Mouse (Mus musculus) MEL (cell line): ENCODE results near the gene Rapgef2. TPM values are rescaled to one million over a fixed set of nuclear protein-coding genes. Genes with fewer than 3 reads are reported as not detected.

ENCODE experiments used
- DNase-seq: peaks from one replicate; pipeline ENCODE4 v3.0.0; 2011; ENCODE audit warnings: low read depth, low spot score
- H3K27ac ChIP-seq: 2 replicates; pipeline ENCODE4 v1.5.1; 2012; ENCODE audit warnings: low read depth, mild to moderate bottlenecking, control low read depth, low read length, moderate library complexity; ENCODE audit not compliant: control insufficient read depth
- H3K27me3 ChIP-seq, 2 experiments: fragments of 150-350 bp in 1 of 2; sonication (generic) in 1 of 2; 2 replicates each; pipeline ENCODE4 v1.6.1; 2012; ENCODE audit warnings: low read length in 2 of 2, mild to moderate bottlenecking in 2 of 2, improper control_type of control experiment in 1 of 2, moderate library complexity in 1 of 2; ENCODE audit not compliant: insufficient read depth in 2 of 2, control insufficient read depth in 1 of 2
- H3K36me3 ChIP-seq, 2 experiments: 2 replicates each; pipeline ENCODE4 v1.6.1; 2012 to 2014; ENCODE audit warnings: low read length in 2 of 2, improper control_type of control experiment in 1 of 2, inconsistent platforms in 1 of 2, mild to moderate bottlenecking in 1 of 2; ENCODE audit not compliant: insufficient read depth in 2 of 2, control insufficient read depth in 1 of 2
- H3K4me1 ChIP-seq, 2 experiments: fragments of 150-350 bp in 1 of 2; sonication (generic) in 1 of 2; 2 replicates each; pipeline ENCODE4 v1.6.1; 2012; ENCODE audit warnings: low read length in 2 of 2, improper control_type of control experiment in 1 of 2, mild to moderate bottlenecking in 1 of 2; ENCODE audit not compliant: insufficient read depth in 2 of 2, control insufficient read depth in 1 of 2
- H3K4me3 ChIP-seq, 2 experiments: fragments of 150-350 bp in 1 of 2; sonication (generic) in 1 of 2; 2 replicates each; pipeline ENCODE4 v1.5.1; 2012; ENCODE audit warnings: low read depth in 2 of 2, low read length in 2 of 2, mild to moderate bottlenecking in 2 of 2, moderate library complexity in 2 of 2, control low read depth in 1 of 2, improper control_type of control experiment in 1 of 2; ENCODE audit not compliant: control insufficient read depth in 1 of 2, insufficient read depth in 1 of 2
- H3K79me2 ChIP-seq: 2 replicates; pipeline ENCODE4 v1.6.1; 2012; ENCODE audit warnings: mild to moderate bottlenecking, low read length, moderate library complexity; ENCODE audit not compliant: control insufficient read depth, poor library complexity, insufficient read depth
- H3K9ac ChIP-seq: 2 replicates; pipeline ENCODE4 v1.6.1; 2012; ENCODE audit warnings: low read depth, mild to moderate bottlenecking, control low read depth, low read length, moderate library complexity; ENCODE audit not compliant: control insufficient read depth, poor library complexity, severe bottlenecking
- H3K9me3 ChIP-seq: fragments of 150-350 bp; sonication (generic); replicated peaks from 2 replicates; pipeline ENCODE4 v1.6.1; 2012; ENCODE audit warnings: mild to moderate bottlenecking, low read length, improper control_type of control experiment, moderate library complexity; ENCODE audit not compliant: insufficient read depth
- CHD2 ChIP-seq: IDR thresholded peaks from 2 replicates; pipeline ENCODE4 v1.6.1; 2011; ENCODE audit warnings: low read length, improper control_type of control experiment
- ELF1 ChIP-seq: IDR thresholded peaks from 2 replicates; pipeline ENCODE4 v1.6.1; 2014; ENCODE audit warnings: low read depth, mild to moderate bottlenecking, inconsistent platforms, low read length, improper control_type of control experiment, moderate library complexity
- EP300 ChIP-seq, 2 experiments: IDR thresholded peaks; 2 replicates each; pipeline ENCODE4 v1.6.1; 2011; ENCODE audit warnings: improper control_type of control experiment in 2 of 2, low read length in 2 of 2, low read depth in 1 of 2, mild to moderate bottlenecking in 1 of 2
- GABPA ChIP-seq: IDR thresholded peaks from 2 replicates; pipeline ENCODE4 v1.6.1; 2012; ENCODE audit warnings: low read depth, mild to moderate bottlenecking, inconsistent platforms, low read length, improper control_type of control experiment, moderate library complexity
- GATA1 ChIP-seq: IDR thresholded peaks from 2 replicates; pipeline ENCODE4 v1.6.1; 2011; ENCODE audit warnings: low read depth, low read length, improper control_type of control experiment
- HCFC1 ChIP-seq: IDR thresholded peaks from 2 replicates; pipeline ENCODE4 v1.6.1; 2012; ENCODE audit warnings: low read depth, mild to moderate bottlenecking, inconsistent platforms, low read length, improper control_type of control experiment, moderate library complexity
- KAT2A ChIP-seq: conservative IDR thresholded peaks from 2 replicates; pipeline ENCODE4 v1.6.1; 2012; ENCODE audit warnings: low read depth, low read length, improper control_type of control experiment, inconsistent platforms
- MAFK ChIP-seq: IDR thresholded peaks from 2 replicates; pipeline ENCODE4 v1.6.1; 2011; ENCODE audit warnings: low read depth, mild to moderate bottlenecking, low read length, improper control_type of control experiment, borderline replicate concordance
- MAX ChIP-seq: IDR thresholded peaks from 2 replicates; pipeline ENCODE4 v1.6.1; 2011; ENCODE audit warnings: low read length, improper control_type of control experiment
- MAZ ChIP-seq: IDR thresholded peaks from 2 replicates; pipeline ENCODE4 v1.6.1; 2012; ENCODE audit warnings: low read depth, mild to moderate bottlenecking, inconsistent platforms, low read length, improper control_type of control experiment
- MXI1 ChIP-seq: IDR thresholded peaks from 2 replicates; pipeline ENCODE4 v1.6.1; 2011; ENCODE audit warnings: mild to moderate bottlenecking, low read depth, low read length, improper control_type of control experiment
- MYC ChIP-seq: IDR thresholded peaks from 2 replicates; pipeline ENCODE4 v1.6.1; 2011; ENCODE audit warnings: low read depth, mild to moderate bottlenecking, low read length, improper control_type of control experiment, moderate library complexity
- NELFE ChIP-seq: IDR thresholded peaks from 2 replicates; pipeline ENCODE4 v1.6.1; 2011; ENCODE audit warnings: low read depth, low read length, improper control_type of control experiment
- POLR2A ChIP-seq, 2 experiments: IDR thresholded peaks; 2 replicates each; pipeline ENCODE4 v1.6.1; 2011 to 2012; ENCODE audit warnings: low read length in 2 of 2, mild to moderate bottlenecking in 2 of 2, control low read depth in 1 of 2, improper control_type of control experiment in 1 of 2, low read depth in 1 of 2, moderate library complexity in 1 of 2; ENCODE audit not compliant: control insufficient read depth in 1 of 2, insufficient read depth in 1 of 2, poor library complexity in 1 of 2
- POLR2AphosphoS2 ChIP-seq: IDR thresholded peaks from 2 replicates; pipeline ENCODE4 v1.6.1; 2011; ENCODE audit warnings: low read length, improper control_type of control experiment
- POLR2AphosphoS5 ChIP-seq: IDR thresholded peaks from 2 replicates; pipeline ENCODE4 v1.6.1; 2012; ENCODE audit warnings: low read depth, borderline replicate concordance, mild to moderate bottlenecking, inconsistent platforms, low read length, moderate library complexity, mixed read lengths
- SIN3A ChIP-seq: IDR thresholded peaks from 2 replicates; pipeline ENCODE4 v1.6.1; 2012; ENCODE audit warnings: low read length, improper control_type of control experiment, inconsistent platforms
- SMC3 ChIP-seq: IDR thresholded peaks from 2 replicates; pipeline ENCODE4 v1.6.1; 2011; ENCODE audit warnings: low read depth, low read length, improper control_type of control experiment
- TBP ChIP-seq: IDR thresholded peaks from 2 replicates; pipeline ENCODE4 v1.8.0; 2011; ENCODE audit warnings: low read depth, low read length, improper control_type of control experiment
- USF1 ChIP-seq: IDR thresholded peaks from 2 replicates; pipeline ENCODE4 v1.6.1; 2014; ENCODE audit warnings: low read depth, mild to moderate bottlenecking, inconsistent platforms, low read length, improper control_type of control experiment, moderate library complexity
- USF2 ChIP-seq, 2 experiments: IDR thresholded peaks; 2 replicates each; pipeline ENCODE4 v1.6.1; 2011 to 2012; ENCODE audit warnings: improper control_type of control experiment in 2 of 2, low read length in 2 of 2, borderline replicate concordance in 1 of 2, inconsistent platforms in 1 of 2, low read depth in 1 of 2, mild to moderate bottlenecking in 1 of 2; ENCODE audit not compliant: insufficient read depth in 1 of 2
- ZC3H11A ChIP-seq: IDR thresholded peaks from 2 replicates; pipeline ENCODE4 v1.6.1; 2012; ENCODE audit warnings: low read depth, mild to moderate bottlenecking, inconsistent platforms, low read length, improper control_type of control experiment
- ZNF384 ChIP-seq: IDR thresholded peaks from 2 replicates; pipeline ENCODE4 v1.6.1; 2012; ENCODE audit warnings: low read depth, mild to moderate bottlenecking, inconsistent platforms, low read length, improper control_type of control experiment
- polyA plus RNA-seq, 2 experiments: library from polyadenylated mRNA; stranded (reverse) in 1 of 2; unstranded in 1 of 2; fragments of >175 nt in 1 of 2; fragments of >200 nt in 1 of 2; gene quantifications; 2 replicates each; pipeline versions ENCODE4 v1.2.1 to v1.2.4; 2012; ENCODE audit warnings: low replicate concordance in 2 of 2, low read depth in 1 of 2; ENCODE audit not compliant: insufficient read length in 2 of 2, insufficient read depth in 1 of 2, missing spikeins in 1 of 2
- total RNA-seq: library from RNA; depleted of rRNA; stranded (reverse); fragments of 300-350 nt; gene quantifications from 2 replicates; pipeline ENCODE4 v1.2.3, GENCODE M21; 2012

The Rapgef2 gene
- total and polyA plus RNA-seq, 3 experiments = 4.2 to 4.6 TPM; not detected in 1

- TF ChIP-seq ZNF384 (no peak), MAX (no peak), MAZ (no peak), GATA1 (no peak), SIN3A (no peak), POLR2A (IDR thresholded peaks at IDR 0.05; ENCODE audit: control insufficient read depth in 1 of 2, insufficient read depth in 1 of 2, low read depth in 1 of 2, low read length in 2 of 2, poor library complexity in 1 of 2) (no peak), NELFE (no peak), GABPA (no peak), SMC3 (no peak), USF1 (no peak), POLR2AphosphoS5 (no peak), ELF1 (no peak), MYC (no peak), MXI1 (no peak), EP300 (IDR thresholded peaks at IDR 0.05; ENCODE audit: low read depth in 1 of 2, low read length in 2 of 2) (no peak), HCFC1 (no peak), MAFK (no peak), KAT2A (no peak), TBP (no peak)
- no peak overlapping the region for H3K9ac ChIP-seq
- no peak overlapping the region for H3K4me3 ChIP-seq
- peaks cover 0 to 4% of the 10 kb centered on the region in 2 experiments; a peak in 1 of 4 replicates for H3K27me3 ChIP-seq
- H3K79me2 ChIP-seq = no peaks in the 10 kb centered on the region
- peaks cover 0 to 13% of the 10 kb centered on the region in 2 experiments; a peak in 3 of 4 replicates for H3K4me1 ChIP-seq
- H3K27ac ChIP-seq = no peak overlapping the region
- H3K9me3 ChIP-seq = no peaks in the 10 kb centered on the region
- no peak for DNase-seq
- peaks cover 0 to 2% of the 10 kb centered on the region in 2 experiments; a peak in 2 of 4 replicates for H3K36me3 ChIP-seq
These were observed 46.7 kb upstream of the Rapgef2 start for GRCm38 (mm10) chr3:79333051-79333450.

- Histone ChIP-seq H3K27ac (no peak overlapping the region), H3K27me3 (peaks cover 0 to 4% of the 10 kb centered on the region in 2 experiments; a peak in 2 of 4 replicates), H3K9me3 (no peaks in the 10 kb centered on the region), H3K79me2 (no peaks in the 10 kb centered on the region), H3K4me3 (no peak overlapping the region), H3K9ac (no peak overlapping the region), H3K4me1 (peaks cover 0 to 13% of the 10 kb centered on the region in 2 experiments; a peak in 2 of 4 replicates), H3K36me3 (peaks cover 0 to 2% of the 10 kb centered on the region in 2 experiments; a peak in 2 of 4 replicates)
- TF ChIP-seq USF2 (IDR thresholded peaks at IDR 0.05; ENCODE audit: borderline replicate concordance in 1 of 2, insufficient read depth in 1 of 2, low read depth in 1 of 2, low read length in 2 of 2) (no peak), USF1 (no peak), MAX (no peak), ZC3H11A (no peak), KAT2A (no peak), POLR2AphosphoS2 (no peak), MAZ (no peak), CHD2 (no peak)
- DNase-seq = no peak
These were observed 43.5 kb upstream of the Rapgef2 start for GRCm38 (mm10) chr3:79329691-79330315.
